Mouse (Mus musculus) liver, embryonic 11.5 days (tissue): Measurements from ENCODE around the gene Fryl. TPM values are rescaled to one million over a fixed set of nuclear protein-coding genes. Genes with fewer than 3 reads are reported as not detected.

ENCODE experiments used
- ATAC-seq: fragments of 200-750 bp; cut with Nextera tagmentation; replicated peaks from 2 replicates; pipeline ENCODE4 v1.8.0; 2017; ENCODE audit warnings: moderate number of reproducible peaks, mild to moderate bottlenecking, moderate TSS enrichment, moderate library complexity; ENCODE audit not compliant: low FRiP score
- DNase-seq: peaks from one replicate; pipeline ENCODE4 v3.0.0-alpha.2; 2017; ENCODE audit warnings: low spot score
- H3K27ac ChIP-seq: fragments of 300-500 bp; sonication (generic); 2 replicates; pipeline ENCODE4 v1.5.1; 2014; ENCODE audit warnings: mild to moderate bottlenecking, low read depth, low read length, control low read depth
- H3K27me3 ChIP-seq: fragments of 300-500 bp; sonication (generic); replicated peaks from 2 replicates; pipeline ENCODE4 v1.6.1; 2014; ENCODE audit warnings: low read length, mixed read lengths; ENCODE audit not compliant: control insufficient read depth, insufficient read depth
- H3K36me3 ChIP-seq: fragments of 300-500 bp; sonication (generic); 2 replicates; pipeline ENCODE4 v1.6.1; 2014; ENCODE audit warnings: mild to moderate bottlenecking, low read length, moderate library complexity, mixed read lengths; ENCODE audit not compliant: control insufficient read depth, insufficient read depth
- H3K4me1 ChIP-seq: fragments of 300-500 bp; sonication (generic); replicated peaks from 2 replicates; pipeline ENCODE4 v1.6.1; 2014; ENCODE audit warnings: low read length, mixed read lengths; ENCODE audit not compliant: control insufficient read depth, insufficient read depth
- H3K4me2 ChIP-seq: fragments of 300-500 bp; sonication (generic); 2 replicates; pipeline ENCODE4 v1.6.1; 2014; ENCODE audit warnings: mild to moderate bottlenecking, control low read depth, moderate library complexity
- H3K4me3 ChIP-seq: fragments of 300-500 bp; sonication (generic); 2 replicates; pipeline ENCODE4 v1.5.1; 2014; ENCODE audit warnings: low read depth, low read length, control low read depth
- H3K9ac ChIP-seq: fragments of 300-500 bp; sonication (generic); 2 replicates; pipeline ENCODE4 v1.6.1; 2014; ENCODE audit warnings: low read depth, low read length, control low read depth
- H3K9me3 ChIP-seq: fragments of 300-500 bp; sonication (generic); 2 replicates; pipeline ENCODE4 v1.6.1; 2016; ENCODE audit warnings: low read length, inconsistent platforms, mixed read lengths; ENCODE audit not compliant: control insufficient read depth
- WGBS: fragments of 180-500 bp; shearing (Covaris S2); extraction: QIAGEN DNeasy Blood & Tissue Kit; methylation state at CpG from one replicate; pipeline ENCODE4 v1.1.7; 2014; 5-methylcytosine and 5-hydroxymethylcytosine counted together
- polyA plus RNA-seq: library from polyadenylated mRNA; unstranded; fragments of >200 nt; fragmentation: Nextera tagmentation; extraction: Ambion mirVana; gene quantifications from 2 replicates; pipeline ENCODE4 v1.2.1, GENCODE M21; 2014

The Fryl gene
- polyA plus RNA-seq, 1 experiment from 2014 or later, result 39.7 TPM

DNA sequence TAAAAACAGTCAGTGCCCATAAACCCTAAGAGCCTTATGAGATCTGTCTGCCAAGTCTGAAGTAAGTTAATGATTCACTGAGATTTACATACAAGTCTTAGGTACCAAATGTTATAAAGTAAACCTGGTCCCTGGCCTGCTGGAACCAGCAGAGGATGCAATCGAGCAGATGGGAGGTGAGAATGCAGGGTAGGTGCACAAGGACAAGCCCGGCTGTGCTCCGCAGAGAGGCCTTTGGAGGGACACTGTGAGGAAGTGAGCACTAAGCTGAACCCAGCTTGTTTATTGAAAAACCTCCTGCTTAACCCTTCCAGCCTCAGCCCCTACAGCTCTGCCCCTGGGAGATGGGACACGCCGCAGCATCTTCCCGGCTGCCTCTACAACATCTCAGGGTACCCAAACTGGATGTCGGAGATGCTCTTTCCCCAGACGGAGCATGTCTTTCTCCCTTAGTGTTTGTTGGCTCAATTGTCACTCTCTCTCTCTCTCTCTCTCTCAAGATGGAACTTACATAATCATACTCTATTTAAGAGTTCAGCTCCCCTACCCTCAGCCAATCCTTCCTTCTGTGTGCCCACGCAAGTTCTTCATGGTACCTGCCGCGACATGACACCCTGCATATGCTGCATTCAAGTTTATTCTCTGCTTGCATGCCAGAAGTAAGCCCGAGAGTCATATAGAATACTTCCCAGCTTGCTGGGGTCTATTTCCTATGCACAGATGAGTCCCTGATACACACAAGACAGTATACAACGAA lies 136.3 kb downstream of the Fryl start:
- H3K27ac ChIP-seq, result no peak overlapping the region
- no peak overlapping the region for H3K4me3 ChIP-seq
- H3K27me3 ChIP-seq, result no peaks in the 10 kb centered on the region
- DNase-seq (no peak), ATAC-seq (no peak)
- H3K36me3 ChIP-seq, result no peaks in the 10 kb centered on the region; the same call in 1 of the 2 replicates
- H3K9ac ChIP-seq, result no peak overlapping the region
- H3K4me1 ChIP-seq, result no peaks in the 10 kb centered on the region; the same call in 1 of the 2 replicates
- WGBS, result 89% methylated on average over 13 of the region's 13 CpGs
- H3K4me2 ChIP-seq, result no peak overlapping the region
- H3K9me3 ChIP-seq, result no peaks in the 10 kb centered on the region

DNA sequence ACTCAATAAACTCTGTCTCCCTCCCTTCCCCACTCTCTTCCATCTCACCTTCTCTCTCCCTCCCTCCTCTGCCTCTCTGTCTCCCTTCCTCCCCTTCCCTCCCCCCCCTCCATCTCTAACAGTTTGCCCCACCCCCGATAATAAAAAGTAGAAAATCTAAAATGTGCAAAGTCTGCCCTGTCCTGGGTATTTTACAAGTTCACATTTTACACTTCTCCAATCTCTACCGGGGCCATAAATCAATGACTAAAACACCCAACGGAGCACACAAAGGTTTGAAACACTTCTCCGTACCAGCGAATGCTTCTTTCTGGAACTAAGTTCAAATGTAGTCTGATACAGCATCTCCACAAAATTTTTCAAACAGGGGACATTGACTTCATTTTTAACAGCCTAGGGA lies 136.9 kb downstream of the Fryl start:
- no peak for ATAC-seq
- WGBS, result 91% methylated on average over 5 of the region's 5 CpGs
- H3K36me3 ChIP-seq, result no peaks in the 10 kb centered on the region; the same call in 1 of the 2 replicates

DNA sequence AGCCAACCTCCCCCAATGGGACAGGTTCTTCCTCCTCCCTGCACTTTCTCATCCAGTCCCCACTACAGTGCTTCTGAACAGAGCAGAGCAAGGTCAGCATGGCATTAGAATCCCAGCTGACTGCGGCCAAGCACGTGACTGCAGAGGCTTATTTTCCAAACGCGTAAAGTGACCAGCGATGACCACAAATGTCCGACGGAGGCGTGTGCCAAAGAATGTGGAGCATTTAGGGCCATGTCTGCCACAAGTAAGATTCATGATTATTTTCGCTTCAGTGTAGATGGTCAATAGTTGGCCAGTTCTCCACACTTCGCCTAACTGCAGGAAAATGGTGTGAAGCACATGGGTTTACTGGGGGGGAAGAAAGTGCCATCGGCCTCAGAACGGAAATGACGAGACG lies 137.6 kb downstream of the Fryl start:
- DNase-seq, result no peak
- no peaks in the 10 kb centered on the region; the same call in 1 of the 2 replicates for H3K36me3 ChIP-seq

More for the DNA sequence above, 136.9 kb downstream of the Fryl start:
- Histone ChIP-seq H3K4me3 (no peak overlapping the region), H3K27me3 (no peaks in the 10 kb centered on the region), H3K9ac (no peak overlapping the region), H3K27ac (no peak overlapping the region), H3K9me3 (no peaks in the 10 kb centered on the region), H3K4me2 (no peak overlapping the region), H3K4me1 (no peaks in the 10 kb centered on the region; the same call in 1 of the 2 replicates)
- DNase-seq, result no peak

DNA sequence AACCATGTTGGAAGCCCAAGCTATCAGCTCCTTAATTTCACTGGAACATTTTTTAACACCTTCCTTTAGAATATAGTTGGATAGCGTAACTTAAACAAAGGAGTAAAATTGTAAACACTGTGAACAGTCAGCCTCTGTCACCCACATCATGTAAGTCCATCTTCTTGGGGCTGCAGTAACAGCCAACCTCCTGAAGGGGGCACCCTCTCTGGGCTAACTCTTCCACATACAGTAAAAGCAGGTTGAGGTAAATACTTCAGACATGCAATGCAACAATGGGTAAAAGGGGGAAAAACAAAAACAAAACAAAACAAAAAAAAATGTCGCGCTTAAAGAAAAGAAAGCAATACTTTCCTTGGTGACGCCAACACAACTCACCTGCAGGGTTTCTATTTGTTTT lies 141.5 kb downstream of the Fryl start:
- Histone ChIP-seq H3K36me3 (peaks cover 7% of the 10 kb centered on the region; the same call in 1 of the 2 replicates), H3K9ac (no peak overlapping the region), H3K27me3 (no peaks in the 10 kb centered on the region), H3K4me1 (no peaks in the 10 kb centered on the region), H3K27ac (no peak overlapping the region), H3K4me3 (no peak overlapping the region), H3K9me3 (no peaks in the 10 kb centered on the region), H3K4me2 (no peak overlapping the region)
- no peak for DNase-seq
- WGBS, result 90% methylated on average over 4 of the region's 4 CpGs
- no peak for ATAC-seq

More for the DNA sequence above, 137.6 kb downstream of the Fryl start:
- no peak overlapping the region for H3K27ac ChIP-seq
- H3K4me1 ChIP-seq, result no peaks in the 10 kb centered on the region; the same call in 1 of the 2 replicates
- 94% methylated on average over 14 of the region's 14 CpGs for WGBS
- H3K4me3 ChIP-seq, result no peak overlapping the region
- H3K9me3 ChIP-seq, result no peaks in the 10 kb centered on the region
- no peak for ATAC-seq
- H3K4me2 ChIP-seq, result no peak overlapping the region
- H3K9ac ChIP-seq, result no peak overlapping the region
- H3K27me3 ChIP-seq, result no peaks in the 10 kb centered on the region

DNA sequence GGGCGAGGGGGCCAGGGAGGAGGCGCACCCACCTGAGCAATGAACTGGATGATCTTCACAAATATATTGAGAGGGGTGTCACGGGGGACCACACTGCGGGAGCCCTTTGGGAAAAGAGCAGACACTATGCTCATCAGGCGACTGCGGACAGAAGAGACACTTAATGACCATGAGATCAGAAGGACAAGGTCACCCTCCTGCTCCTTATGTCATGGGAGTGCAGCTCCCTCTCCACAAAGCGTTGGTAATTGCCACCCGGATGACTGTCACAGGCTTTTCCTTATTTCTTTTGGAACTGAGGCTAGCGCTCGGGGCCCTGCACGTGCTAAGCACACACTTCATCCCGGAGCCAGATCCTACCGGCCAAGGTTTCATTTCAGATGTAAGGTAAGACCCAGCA lies 144.1 kb downstream of the Fryl start:
- H3K9ac ChIP-seq, result no peak overlapping the region
- H3K4me2 ChIP-seq, result no peak overlapping the region
- H3K9me3 ChIP-seq, result no peaks in the 10 kb centered on the region
- peaks cover 20% of the 10 kb centered on the region; the same call in 1 of the 2 replicates for H3K36me3 ChIP-seq
- no peak overlapping the region for H3K4me3 ChIP-seq
- DNase-seq (no peak), ATAC-seq (no peak)
- no peaks in the 10 kb centered on the region for H3K27me3 ChIP-seq
- WGBS, result 93% methylated on average over 13 of the region's 13 CpGs
- H3K27ac ChIP-seq, result no peak overlapping the region
- H3K4me1 ChIP-seq, result no peaks in the 10 kb centered on the region

DNA sequence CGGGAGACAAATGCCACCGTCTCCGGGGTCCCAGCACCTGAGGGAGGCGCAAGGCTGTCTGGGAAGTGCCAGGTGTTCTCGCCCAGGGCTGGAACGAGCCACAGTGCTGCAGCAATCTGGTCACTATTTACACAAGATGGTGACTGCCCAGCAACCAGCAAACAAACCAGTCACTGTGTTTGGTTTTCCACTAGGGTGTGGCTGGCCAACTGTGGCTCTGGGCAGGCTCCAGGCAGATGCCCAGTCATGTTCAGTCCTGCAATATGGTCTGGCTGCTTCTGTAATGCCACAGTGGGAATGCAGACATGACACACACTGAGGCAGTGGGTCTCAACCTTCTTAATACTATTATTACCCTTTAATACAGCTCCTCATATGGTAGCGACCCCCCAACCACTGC lies 152.8 kb downstream of the Fryl start:
- WGBS, result 88% methylated on average over 7 of the region's 7 CpGs
- ATAC-seq (no peak), DNase-seq (no peak)

DNA sequence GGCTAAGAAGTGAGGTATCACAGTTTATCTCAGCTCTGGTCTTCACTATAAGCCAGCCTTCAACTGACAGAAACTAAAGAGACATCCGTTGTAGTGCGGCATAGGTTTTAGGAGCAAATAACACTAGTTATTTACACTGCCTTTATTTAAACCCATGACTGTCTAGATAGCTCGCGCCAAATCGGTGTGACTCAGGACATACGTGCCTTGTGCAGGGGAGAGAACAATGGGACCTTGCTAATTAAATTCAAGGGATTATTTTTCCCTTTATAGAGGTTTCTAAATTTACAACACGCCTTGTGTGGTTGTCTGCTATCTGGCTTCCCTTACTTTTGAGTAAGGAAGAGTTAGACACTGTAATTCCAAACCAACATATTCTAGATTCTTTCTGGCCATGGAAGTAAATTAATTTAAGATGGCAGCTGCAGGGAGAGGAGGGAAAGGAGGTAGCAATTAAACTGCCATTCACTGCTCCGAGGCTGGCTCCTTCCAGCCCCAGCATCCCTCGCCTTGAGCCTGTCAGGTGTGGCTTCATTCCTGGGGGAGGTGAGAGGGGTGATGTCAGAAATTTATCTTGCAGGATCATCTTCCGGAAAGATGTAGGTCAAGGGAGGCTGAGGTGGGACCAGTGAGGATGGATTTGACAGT lies 154.0 kb downstream of the Fryl start:
- H3K9me3 ChIP-seq, result no peaks in the 10 kb centered on the region
- no peak for ATAC-seq
- H3K4me1 ChIP-seq, result no peaks in the 10 kb centered on the region
- H3K9ac ChIP-seq, result no peak overlapping the region
- no peak for DNase-seq
- no peak overlapping the region for H3K27ac ChIP-seq
- H3K36me3 ChIP-seq, result peaks cover 34% of the 10 kb centered on the region; the same call in 1 of the 2 replicates
- H3K4me2 ChIP-seq, result no peak overlapping the region
- 88% methylated on average over 10 of the region's 10 CpGs for WGBS
- H3K4me3 ChIP-seq, result no peak overlapping the region
- H3K27me3 ChIP-seq, result no peaks in the 10 kb centered on the region

More for the DNA sequence above, 152.8 kb downstream of the Fryl start:
- H3K36me3 ChIP-seq, result peaks cover 31% of the 10 kb centered on the region; the same call in 1 of the 2 replicates
- H3K27me3 ChIP-seq, result no peaks in the 10 kb centered on the region
- no peaks in the 10 kb centered on the region for H3K4me1 ChIP-seq
- H3K9me3 ChIP-seq, result no peaks in the 10 kb centered on the region
- H3K9ac ChIP-seq, result no peak overlapping the region; the same call in 1 of the 2 replicates
- H3K27ac ChIP-seq, result no peak overlapping the region
- H3K4me2 ChIP-seq, result no peak overlapping the region
- no peak overlapping the region for H3K4me3 ChIP-seq

DNA sequence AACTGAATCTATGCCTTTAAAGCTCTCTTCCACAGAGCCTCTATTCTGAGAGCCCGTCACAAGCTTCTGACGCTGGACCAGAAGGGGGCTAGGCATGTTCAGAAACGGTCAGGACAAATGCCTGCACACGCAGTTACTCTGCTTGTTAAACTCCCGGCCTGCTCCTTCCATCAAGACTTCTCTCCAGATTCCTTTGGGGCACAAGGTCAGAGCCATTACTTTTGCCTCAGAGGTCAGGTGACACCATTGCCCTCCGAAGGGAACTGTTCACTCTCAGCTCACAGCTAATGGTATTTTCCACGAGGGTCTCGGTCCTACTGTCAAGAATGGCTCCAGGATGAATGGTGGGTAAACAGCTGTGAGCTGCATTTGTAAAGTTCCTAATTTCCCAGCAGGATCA lies 164.2 kb downstream of the Fryl start:
- Histone ChIP-seq H3K4me1 (no peaks in the 10 kb centered on the region), H3K9me3 (no peaks in the 10 kb centered on the region), H3K36me3 (peaks cover 28% of the 10 kb centered on the region), H3K4me2 (no peak overlapping the region), H3K27me3 (no peaks in the 10 kb centered on the region), H3K9ac (no peak overlapping the region), H3K27ac (no peak overlapping the region), H3K4me3 (no peak overlapping the region)
- ATAC-seq (no peak), DNase-seq (no peak)
- 73% methylated on average over 8 of the region's 8 CpGs for WGBS
